Mouse (Mus musculus): ENCODE measurements around the gene Gfpt2. TPM values are rescaled to one million over a fixed set of nuclear protein-coding genes. Genes with fewer than 3 reads are reported as not detected.
A peak's percentile ranks its signal among the peaks of the same experiment; 100 is the strongest.

Gene Gfpt2
- total RNA-seq, 2 experiments from 2014 or later: 4.2 to 5.6 TPM

DNA sequence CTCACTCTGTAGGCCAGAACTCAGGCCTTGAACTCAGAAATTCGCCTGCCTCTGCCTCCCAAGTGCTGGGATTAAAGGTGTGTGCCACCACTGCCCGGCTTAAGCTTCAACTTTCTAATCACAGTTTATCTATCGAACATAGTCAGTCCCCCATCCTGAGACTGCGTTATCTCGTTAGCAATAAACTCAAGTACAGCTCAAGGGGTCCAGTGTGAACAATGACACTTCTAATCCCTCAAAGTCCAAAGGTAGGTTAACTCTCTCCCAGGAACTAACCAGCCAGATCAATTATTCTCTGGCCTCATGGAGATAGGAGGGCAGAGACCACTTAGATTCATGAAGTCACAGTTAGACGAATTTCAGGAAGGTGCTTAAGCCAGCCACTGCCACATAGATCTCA is 40.3 kb downstream of the Gfpt2 start:
- DNase-seq (ENCODE audit: extremely low spot score in 1 of 2, low spot score in 1 of 2): no peak

GRCm38 (mm10) chr11:49835257-49835956 is 41.4 kb downstream of the Gfpt2 start:
- no peak for DNase-seq (ENCODE audit: extremely low spot score in 1 of 2, low spot score in 1 of 2)

GRCm38 (mm10) chr11:49837717-49838407 is 43.9 kb downstream of the Gfpt2 start:
- no peak for DNase-seq (ENCODE audit: extremely low spot score in 1 of 2, low spot score in 1 of 2)

GRCm38 (mm10) chr11:49840666-49841065 is 46.7 kb downstream of the Gfpt2 start:
- DNase-seq (ENCODE audit: extremely low spot score in 1 of 2, low spot score in 1 of 2): no peak

DNA sequence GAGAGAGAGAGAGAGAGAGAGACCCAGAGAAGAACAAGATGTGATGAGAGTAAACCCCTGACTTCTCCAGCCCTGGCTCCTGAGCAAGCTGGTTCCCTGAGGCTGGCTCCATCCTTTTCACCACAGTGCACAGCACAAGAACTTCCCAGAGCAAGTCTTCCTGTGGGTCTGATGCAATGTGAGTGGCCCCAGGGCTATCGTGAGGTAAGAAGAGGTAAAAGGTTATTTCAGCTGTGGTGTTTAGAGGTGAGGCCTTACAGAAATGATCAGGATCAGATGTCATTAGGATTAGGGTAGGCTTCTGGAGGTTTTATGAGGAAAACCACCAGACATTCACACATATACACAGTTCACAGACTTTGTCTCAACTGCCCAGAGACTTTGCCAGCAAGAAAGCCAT is 47.9 kb downstream of the Gfpt2 start:
- DNase-seq (ENCODE audit: extremely low spot score in 1 of 2, low spot score in 1 of 2): no peak

GRCm38 (mm10) chr11:49842718-49843117 is 48.7 kb downstream of the Gfpt2 start:
- no peak for DNase-seq (ENCODE audit: extremely low spot score in 1 of 2, low spot score in 1 of 2)

- no peak for DNase-seq (ENCODE audit: extremely low spot score in 1 of 2, low spot score in 1 of 2)
These were observed 50.3 kb downstream of the Gfpt2 start for GRCm38 (mm10) chr11:49844311-49844710.

- DNase-seq (ENCODE audit: extremely low spot score in 1 of 2, low spot score in 1 of 2): peak; percentile 31 to 68
These were observed 51.0 kb downstream of the Gfpt2 start for GRCm38 (mm10) chr11:49844969-49845368.

- DNase-seq (ENCODE audit: extremely low spot score in 1 of 2, low spot score in 1 of 2): no peak
These were observed 52.0 kb downstream of the Gfpt2 start for GRCm38 (mm10) chr11:49845958-49846357.

DNA sequence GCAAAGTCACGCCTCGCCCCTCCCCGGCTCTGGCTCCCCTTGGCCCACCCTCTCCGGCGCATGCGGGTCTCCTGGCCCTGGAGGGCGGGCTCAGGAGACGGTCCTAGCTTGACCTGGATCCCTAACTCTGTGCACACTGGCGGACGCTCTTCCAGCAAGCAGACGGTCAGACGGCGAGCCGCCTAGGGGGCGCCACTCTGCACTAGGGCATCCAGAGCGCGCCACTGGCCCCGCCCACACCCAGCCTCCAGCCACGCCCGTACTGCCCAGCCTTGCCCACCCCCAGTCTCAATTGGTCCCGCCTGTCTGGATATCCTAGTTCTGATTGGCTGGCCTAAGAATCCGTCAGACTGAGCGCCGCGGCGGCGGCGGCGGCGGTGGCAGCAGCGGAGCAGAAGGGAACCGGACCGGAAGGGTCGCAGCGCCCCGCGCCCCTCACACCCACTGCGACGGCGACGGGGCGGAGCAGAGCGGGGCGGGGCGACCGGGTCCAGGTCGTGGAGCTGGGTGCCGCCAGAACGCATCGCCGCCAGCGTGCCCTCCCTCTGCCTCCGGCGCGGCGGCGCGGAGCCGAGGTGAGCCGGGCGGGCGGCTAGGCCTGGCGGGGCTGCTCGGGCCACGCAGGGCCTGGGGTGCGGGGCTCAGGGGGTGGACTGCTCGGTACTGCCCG is 52.6 kb downstream of the Gfpt2 start, which contains the start of gene Mapk9:
Gene Mapk9, plus strand, starts transcription at position 351 of the 670 bp plus-strand sequence.
- peak; percentile 96 for DNase-seq (ENCODE audit: extremely low spot score in 1 of 2, low spot score in 1 of 2)

DNA sequence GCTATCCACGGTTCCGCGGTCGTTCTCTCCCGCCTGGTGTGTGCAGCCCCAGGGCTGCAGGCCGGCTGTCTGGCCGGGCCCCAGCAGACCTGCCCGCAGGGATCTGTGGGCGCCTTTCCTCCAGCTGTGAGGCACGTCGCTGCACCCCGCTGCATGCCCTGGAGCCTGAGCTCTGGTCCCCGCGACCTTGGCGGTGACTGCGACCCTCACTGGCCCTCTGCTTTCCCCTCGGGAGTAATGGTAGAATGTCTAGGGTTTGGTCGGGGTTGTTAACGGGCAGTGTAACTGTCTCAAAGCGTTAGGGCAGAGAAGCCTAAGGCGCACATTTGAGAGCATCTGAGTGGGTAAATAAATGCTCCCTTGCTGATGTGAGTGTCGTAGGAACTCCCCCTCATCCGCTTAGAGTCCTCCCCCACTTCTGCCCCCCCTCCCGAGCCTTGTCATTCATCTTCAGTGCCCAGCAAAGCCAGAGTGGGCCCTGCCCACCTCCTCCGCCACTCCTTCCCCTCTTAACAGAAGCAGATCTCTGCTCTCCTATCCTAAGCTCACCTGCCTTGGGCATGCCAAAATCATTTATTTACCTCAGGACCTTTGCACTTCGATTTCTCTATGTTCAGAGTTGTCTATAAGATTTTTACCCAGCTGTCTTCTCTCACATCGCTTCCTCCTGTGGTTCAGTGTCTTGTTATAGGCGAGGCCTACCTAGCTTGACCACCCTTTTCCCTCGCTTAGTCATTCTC is 53.3 kb downstream of the Gfpt2 start:
- DNase-seq (ENCODE audit: extremely low spot score in 1 of 2, low spot score in 1 of 2): peak in 1 of 2 experiments; percentile 10

DNA sequence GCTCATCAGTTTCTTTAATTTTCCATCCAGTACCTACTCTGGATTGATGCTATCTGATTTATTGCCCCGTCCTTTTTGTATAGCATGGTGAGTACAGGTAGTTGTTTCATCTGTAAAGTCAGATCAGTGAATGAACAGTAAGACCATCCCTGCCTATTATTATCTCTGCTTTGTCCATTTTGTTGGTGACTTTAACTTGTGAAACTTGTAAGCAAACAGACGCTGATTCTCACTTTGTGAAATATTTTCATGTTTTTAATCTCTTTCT is 53.8 kb downstream of the Gfpt2 start:
- no peak for DNase-seq (ENCODE audit: extremely low spot score in 1 of 2, low spot score in 1 of 2)

- no peak for DNase-seq (ENCODE audit: extremely low spot score in 1 of 2, low spot score in 1 of 2)
These were observed 54.3 kb downstream of the Gfpt2 start for GRCm38 (mm10) chr11:49848080-49848815.

DNA sequence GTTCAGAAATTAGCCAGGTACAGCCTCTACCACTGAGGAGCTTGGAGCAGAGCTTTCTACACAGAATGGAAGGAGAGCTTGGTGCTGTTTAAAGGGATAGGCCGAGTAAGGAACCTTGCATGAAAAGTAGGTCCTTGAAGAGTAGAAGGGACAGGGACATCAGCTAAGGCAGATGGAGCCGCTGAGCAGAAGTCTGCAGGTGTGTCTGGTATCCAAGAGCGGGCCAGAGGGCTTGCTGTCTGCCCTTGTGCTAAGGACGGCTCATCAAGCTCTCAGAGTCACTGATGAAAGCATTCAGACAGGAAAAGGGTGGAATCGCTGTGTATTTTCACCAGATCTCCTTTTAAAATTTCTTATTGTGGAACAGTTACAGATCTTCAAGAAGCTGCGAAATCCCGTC is 56.4 kb downstream of the Gfpt2 start:
- no peak for DNase-seq (ENCODE audit: extremely low spot score in 1 of 2, low spot score in 1 of 2)

- no peak for DNase-seq (ENCODE audit: extremely low spot score in 1 of 2, low spot score in 1 of 2)
These were observed 61.2 kb downstream of the Gfpt2 start for GRCm38 (mm10) chr11:49855144-49855543.

DNA sequence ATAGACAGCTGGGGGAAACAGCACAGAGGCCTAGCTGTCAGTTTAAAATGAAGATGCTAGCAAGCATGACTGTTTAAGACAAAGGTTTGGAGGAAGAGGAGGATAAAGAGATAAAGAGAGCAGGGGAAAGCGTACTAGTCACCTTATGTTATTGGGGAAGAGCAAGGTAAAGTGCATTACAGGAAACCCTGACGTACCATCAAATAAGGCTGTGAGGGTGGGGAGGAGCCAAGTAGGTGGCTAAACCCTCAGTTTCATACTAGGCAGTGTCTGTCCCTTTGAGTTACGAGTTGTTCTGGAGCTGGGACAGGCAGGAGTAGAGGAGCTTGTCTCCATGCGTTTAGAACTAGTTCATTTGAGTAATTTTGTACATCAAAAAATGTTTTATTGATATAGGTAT is 67.2 kb downstream of the Gfpt2 start:
- DNase-seq (ENCODE audit: extremely low spot score in 1 of 2, low spot score in 1 of 2): no peak

DNA sequence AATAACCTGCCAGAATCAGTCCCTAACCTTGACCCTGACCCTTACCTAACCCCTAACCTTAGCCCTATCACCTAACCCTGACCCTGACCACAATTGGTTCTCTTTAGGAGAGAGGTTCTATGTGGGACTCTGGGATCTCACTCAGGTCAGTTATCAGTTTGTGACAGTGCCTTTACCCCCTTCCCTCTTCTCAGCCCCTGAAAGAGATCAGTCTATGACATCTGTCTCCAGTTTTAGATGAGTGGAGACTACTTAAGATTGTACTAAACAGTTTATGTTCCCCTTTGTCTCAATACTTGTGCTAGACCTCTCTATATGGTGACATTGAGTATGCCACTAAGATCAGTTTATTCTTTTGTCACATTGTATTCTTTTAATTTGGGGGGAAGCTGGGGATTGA is 69.9 kb downstream of the Gfpt2 start:
- DNase-seq (ENCODE audit: extremely low spot score in 1 of 2, low spot score in 1 of 2): no peak

GRCm38 (mm10) chr11:49867320-49867719 is 73.3 kb downstream of the Gfpt2 start:
- no peak for DNase-seq (ENCODE audit: extremely low spot score in 1 of 2, low spot score in 1 of 2)

DNA sequence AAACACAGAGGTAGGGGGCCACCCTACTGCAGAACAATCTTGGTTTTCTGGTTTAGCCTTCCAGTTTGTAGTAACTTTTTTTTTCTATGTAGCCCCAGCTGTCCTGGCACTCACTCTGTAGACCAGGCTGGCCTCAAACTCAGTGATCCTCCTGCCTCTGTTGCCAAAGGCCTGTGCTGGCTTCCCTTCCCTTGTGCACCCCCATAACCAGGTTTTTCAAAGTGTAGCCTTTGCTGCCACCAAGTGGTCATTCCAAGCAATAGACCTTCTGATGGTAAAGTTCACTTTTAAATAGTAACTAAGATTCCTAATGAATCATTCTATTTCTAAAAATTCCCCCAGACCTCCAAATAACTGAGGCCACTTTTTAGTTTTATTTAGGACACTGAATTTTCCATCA is 75.8 kb downstream of the Gfpt2 start:
- peak in 1 of 2 experiments; percentile 52 for DNase-seq (ENCODE audit: extremely low spot score in 1 of 2, low spot score in 1 of 2)

GRCm38 (mm10) chr11:49871914-49872313 is 77.9 kb downstream of the Gfpt2 start:
- peak in 1 of 2 experiments; percentile 51 for DNase-seq (ENCODE audit: extremely low spot score in 1 of 2, low spot score in 1 of 2)

Measured in layer of hippocampus, postnatal 25 days (tissue).